In genomic region chr9:117221481-117221880, GRCm38 (mm10) we compare ENCODE assay signal across 22 mouse cellular contexts.
DNase-seq lines count a peak whose midpoint lies in the region; TF ChIP-seq lines count a peak whose summit lies in the region.
"Had no signal": no experiment of that assay in that cellular context is flagged by ENCODE, and none has a peak within 500 bp of the region (broad histone marks: within the 10 kb centered on the region; RNA-seq: fewer than 3 reads in every experiment).

No protein-coding gene starts in this region.

- TF ChIP-seq CTCF in gastrocnemius, adult 2 months (IDR thresholded peaks at IDR 0.05), result no peak

- peak; percentile 51 to 72 for DNase-seq in adrenal gland, adult (ENCODE audit: inconsistent age in 2 of 2, low spot score in 1 of 2)
- no peak for DNase-seq in adrenal gland, postnatal 25 days
- DNase-seq in gastrocnemius, adult 2 months, result no peak
- DNase-seq in gastrocnemius, adult 8-10 months (ENCODE audit: low spot score in 2 of 2), result no peak
- DNase-seq in adrenal gland, postnatal 10 days, result peak; percentile 27
- DNase-seq in brain, adult 2 months (ENCODE audit: low read depth, low spot score), result peak; percentile 14
- no peak for DNase-seq in urinary bladder, postnatal 14 days (ENCODE audit: low spot score)
- DNase-seq: cerebellum, adult 18-20 months; cerebellum, adult 9-11 months; cerebellum, postnatal 25 days; forebrain, postnatal 0 days; gastrocnemius, postnatal 10 days; gastrocnemius, postnatal 36 days; heart, postnatal 36 days; kidney, adult 18-20 months had no signal

- intact Hi-C loops in gastrocnemius, adult 2 months (cut with DNase I), result no loop called here

- H3K27ac ChIP-seq in gastrocnemius, adult 2 months, result peak overlapping the region; percentile 48; the same call in 1 of the 2 replicates
- H3K27ac ChIP-seq: embryonic facial prominence, embryonic 12.5 days; embryonic facial prominence, embryonic 15.5 days; heart, embryonic 15.5 days; hindbrain, embryonic 10.5 days; hindbrain, embryonic 13.5 days; hindbrain, postnatal 0 days had no signal

- H3K4me3 ChIP-seq in gastrocnemius, adult 2 months, result no peak overlapping the region
- H3K4me3 ChIP-seq: embryonic facial prominence, embryonic 12.5 days; embryonic facial prominence, embryonic 15.5 days; heart, embryonic 12.5 days; heart, embryonic 15.5 days; hindbrain, embryonic 10.5 days; hindbrain, embryonic 13.5 days had no signal

Comparison
In these comparisons a context has a peak if more than half of its experiments do, and no peak if none do; other contexts are left out.
1. DNase-seq: peak in adrenal gland, adult (2 of 2), adrenal gland, postnatal 10 days (single experiment) and brain, adult 2 months (single experiment); none in adrenal gland, postnatal 25 days (single experiment), gastrocnemius, adult 2 months (single experiment), gastrocnemius, adult 8-10 months (0 of 2) and urinary bladder, postnatal 14 days (single experiment).